Mouse (Mus musculus) forebrain, embryonic 13.5 days (tissue): ENCODE measurements around the gene Ssna1. TPM values are rescaled to one million over a fixed set of nuclear protein-coding genes. Genes with fewer than 3 reads are reported as not detected.

ENCODE experiments used
- ATAC-seq: fragments of 200-750 bp; cut with Nextera tagmentation; 2 replicates; pipeline ENCODE4 v1.8.0; 2017
- H3K27ac ChIP-seq: fragments of 300-500 bp; sonication (generic); 2 replicates; pipeline ENCODE4 v1.5.1; 2015; ENCODE audit warnings: inconsistent platforms, mild to moderate bottlenecking, moderate library complexity
- H3K27me3 ChIP-seq: fragments of 300-500 bp; sonication (generic); 2 replicates; pipeline ENCODE4 v1.6.1; 2015; ENCODE audit warnings: mild to moderate bottlenecking, inconsistent platforms
- H3K36me3 ChIP-seq: fragments of 300-500 bp; sonication (generic); 2 replicates; pipeline ENCODE4 v1.6.1; 2015; ENCODE audit warnings: mild to moderate bottlenecking, inconsistent platforms; ENCODE audit not compliant: poor library complexity, severe bottlenecking
- H3K4me1 ChIP-seq: fragments of 300-500 bp; sonication (generic); 2 replicates; pipeline ENCODE4 v1.6.1; 2015; ENCODE audit warnings: inconsistent platforms
- H3K4me2 ChIP-seq: fragments of 300-500 bp; sonication (generic); 2 replicates; pipeline ENCODE4 v1.6.1; 2015; ENCODE audit warnings: inconsistent platforms, mild to moderate bottlenecking, moderate library complexity
- H3K4me3 ChIP-seq: fragments of 300-500 bp; sonication (generic); 2 replicates; pipeline ENCODE4 v1.5.1; 2015; ENCODE audit warnings: mild to moderate bottlenecking, inconsistent platforms
- H3K9ac ChIP-seq: fragments of 300-500 bp; sonication (generic); 2 replicates; pipeline ENCODE4 v1.6.1; 2015; ENCODE audit warnings: mild to moderate bottlenecking, inconsistent platforms
- H3K9me3 ChIP-seq: fragments of 300-500 bp; sonication (generic); replicated peaks from 2 replicates; pipeline ENCODE4 v1.6.1; 2016; ENCODE audit warnings: inconsistent platforms
- WGBS: fragments of 180-500 bp; shearing (Covaris S2); methylation state at CpG from one replicate; pipeline ENCODE4 v1.1.7; 2015; 5-methylcytosine and 5-hydroxymethylcytosine counted together
- polyA plus RNA-seq: library from polyadenylated mRNA; unstranded; fragments of >200 nt; fragmentation: Nextera tagmentation; extraction: Ambion mirVana; gene quantifications from 2 replicates; pipeline ENCODE4 v1.2.1, GENCODE M21; 2015

Ssna1 gene
- polyA plus RNA-seq, 1 experiment from 2014 or later, result 245 TPM

DNA sequence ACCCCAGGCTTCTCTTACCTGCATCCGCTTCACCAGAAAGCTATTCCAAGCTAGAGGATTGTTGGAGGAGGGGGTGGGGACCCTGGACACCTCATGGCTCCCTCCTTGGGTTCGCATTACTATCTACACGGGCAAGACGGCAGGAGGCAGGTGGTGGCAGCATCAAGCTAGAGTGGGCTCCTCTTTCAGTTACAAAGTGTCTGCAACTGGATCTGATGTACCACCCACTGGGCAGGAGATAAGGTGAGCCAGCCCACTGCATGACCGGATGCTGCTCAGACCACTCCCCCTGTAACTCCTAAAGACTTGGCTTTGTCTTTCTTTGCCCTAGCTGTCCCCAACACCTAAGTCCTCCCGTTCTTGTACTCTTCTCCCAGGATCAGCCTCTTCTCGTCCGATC is 35.6 kb downstream of the Ssna1 start, which contains the start of gene Rnf224:
Rnf224 (minus strand) TSS at position 174 of the 400 bp plus-strand sequence.
- ATAC-seq, result no peak
- no peak within 1 kb of the TSS for H3K4me3 ChIP-seq
- H3K9me3 ChIP-seq, result no peaks in the 10 kb centered on the region
- H3K36me3 ChIP-seq, result no peaks in the 10 kb centered on the region
- no peak within 1 kb of the TSS for H3K27ac ChIP-seq
- WGBS, result 37% methylated on average over 8 of the region's 8 CpGs
- H3K4me2 ChIP-seq, result no peak within 1 kb of the TSS
- peaks cover 14% of the 10 kb centered on the region for H3K4me1 ChIP-seq
- H3K27me3 ChIP-seq, result peaks cover 24% of the 10 kb centered on the region
- no peak within 1 kb of the TSS for H3K9ac ChIP-seq

DNA sequence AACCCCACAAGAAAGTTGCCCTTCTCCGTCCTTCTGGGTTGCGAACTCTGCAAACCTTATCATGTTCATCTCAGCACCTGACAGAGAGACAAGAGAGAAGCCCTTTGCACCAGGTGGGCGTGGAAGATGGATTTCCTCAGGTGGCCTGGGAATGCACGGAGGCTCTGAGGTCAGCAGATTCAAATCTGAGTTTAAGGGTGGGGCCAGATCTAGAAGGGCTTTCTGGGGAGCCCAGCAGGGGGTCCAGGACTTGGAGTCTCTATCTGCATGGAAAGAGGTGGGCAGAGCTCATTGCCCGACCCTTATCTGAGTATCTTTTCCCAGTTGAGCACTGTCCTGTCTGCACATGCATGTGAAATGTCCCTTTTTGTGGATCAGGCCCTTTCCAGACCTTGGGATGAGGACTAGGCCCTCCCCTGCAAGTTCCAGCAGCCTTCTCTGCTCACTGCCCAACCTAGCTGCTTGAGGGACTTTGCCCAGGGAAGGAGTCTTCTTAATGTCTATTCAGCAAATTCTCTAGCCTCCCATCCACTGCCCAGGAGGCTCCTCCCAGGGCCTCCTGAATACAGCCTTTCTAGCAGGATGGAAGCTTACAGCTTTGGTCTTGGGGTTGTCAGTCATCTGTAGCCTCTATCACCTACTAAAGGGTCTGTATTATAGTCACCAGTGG is 37.6 kb downstream of the Ssna1 start:
- Histone ChIP-seq H3K4me3 (no peak overlapping the region), H3K9ac (no peak overlapping the region), H3K36me3 (no peaks in the 10 kb centered on the region), H3K4me1 (no peaks in the 10 kb centered on the region), H3K9me3 (no peaks in the 10 kb centered on the region), H3K27me3 (peaks cover 33% of the 10 kb centered on the region), H3K27ac (no peak overlapping the region), H3K4me2 (no peak overlapping the region)
- WGBS, result 78% methylated on average over 5 of the region's 5 CpGs
- ATAC-seq, result no peak

DNA sequence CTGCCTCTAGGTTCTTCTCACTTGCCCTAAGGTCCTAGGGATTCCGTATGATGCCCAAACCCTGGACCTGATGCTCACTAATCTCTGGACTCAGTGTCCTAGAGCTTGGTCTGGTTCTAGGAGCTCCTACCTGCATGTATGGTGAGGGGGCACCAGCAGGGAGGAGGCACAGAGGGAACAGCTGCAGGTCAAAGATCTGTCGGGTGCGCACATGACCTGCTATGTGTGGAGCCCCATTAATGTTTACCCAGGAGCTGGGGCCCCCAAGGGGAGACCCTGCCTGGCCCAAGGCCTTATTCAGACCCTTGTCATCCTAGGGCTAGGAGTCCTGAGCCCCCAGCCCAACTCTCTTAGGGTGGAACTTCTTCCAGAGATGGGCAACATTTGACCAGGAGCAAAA is 38.2 kb downstream of the Ssna1 start, which contains the start of gene Slc34a3:
Slc34a3 (minus strand) TSS at position 315 of the 400 bp plus-strand sequence.
- Histone ChIP-seq H3K9ac (no peak within 1 kb of the TSS), H3K27me3 (peaks cover 36% of the 10 kb centered on the region), H3K36me3 (no peaks in the 10 kb centered on the region), H3K4me2 (no peak within 1 kb of the TSS), H3K4me3 (no peak within 1 kb of the TSS), H3K27ac (no peak within 1 kb of the TSS), H3K4me1 (no peaks in the 10 kb centered on the region), H3K9me3 (no peaks in the 10 kb centered on the region)
- WGBS, result 88% methylated on average over 3 of the region's 3 CpGs
- no peak for ATAC-seq

DNA sequence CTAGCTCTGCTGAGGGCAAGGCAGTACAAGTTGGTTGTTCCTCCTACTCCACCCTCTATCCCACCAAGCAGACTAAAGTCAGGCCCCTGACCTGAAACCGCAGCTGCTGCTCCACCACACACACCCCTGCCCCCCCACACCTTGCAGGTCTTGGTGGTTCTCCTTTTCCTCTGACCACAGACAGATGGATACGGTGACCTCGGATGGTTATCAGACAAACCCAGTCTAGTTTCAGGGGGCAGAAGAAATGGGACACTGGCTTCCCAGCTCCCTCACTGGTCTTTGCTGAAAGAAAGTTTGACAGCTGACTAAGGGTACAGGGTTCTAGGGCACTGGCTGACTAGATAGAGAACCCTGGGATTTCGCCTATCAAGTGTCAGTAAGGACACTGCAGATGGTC is 38.8 kb downstream of the Ssna1 start:
- Histone ChIP-seq H3K9ac (no peak overlapping the region), H3K27ac (no peak overlapping the region), H3K9me3 (no peaks in the 10 kb centered on the region), H3K4me2 (no peak overlapping the region), H3K4me3 (no peak overlapping the region), H3K36me3 (no peaks in the 10 kb centered on the region), H3K27me3 (peaks cover 32% of the 10 kb centered on the region), H3K4me1 (0 out of 2 replicates have a peak, but pooled peaks cover 6% of the 10 kb centered on the region)
- no peak for ATAC-seq
- WGBS, result 86% methylated on average over 4 of the region's 4 CpGs

DNA sequence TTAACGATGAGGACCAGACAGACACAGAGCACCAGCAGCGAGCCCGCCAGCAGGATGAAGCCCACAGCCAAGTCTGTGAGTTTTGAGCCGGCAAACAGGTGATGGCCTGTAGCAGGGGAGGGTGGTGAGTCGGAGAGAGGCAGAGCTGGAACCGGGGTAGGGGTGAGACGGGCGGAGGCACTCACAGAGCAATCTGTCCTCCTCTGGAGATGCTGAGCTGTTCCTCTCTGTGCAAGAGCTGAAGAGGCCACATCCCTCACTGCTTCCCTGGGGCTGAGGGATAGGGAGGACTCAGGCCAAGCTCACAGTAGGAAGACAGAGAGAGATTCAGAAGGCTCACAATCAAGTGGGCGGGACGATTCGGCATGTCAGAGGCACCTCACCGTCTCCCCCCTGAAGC is 41.2 kb downstream of the Ssna1 start:
- H3K36me3 ChIP-seq, result no peaks in the 10 kb centered on the region
- ATAC-seq, result no peak
- H3K9me3 ChIP-seq, result no peaks in the 10 kb centered on the region
- H3K9ac ChIP-seq, result no peak overlapping the region
- 0 out of 2 replicates have a peak, but pooled peaks cover 9% of the 10 kb centered on the region for H3K4me1 ChIP-seq
- peaks cover 22% of the 10 kb centered on the region for H3K27me3 ChIP-seq
- no peak overlapping the region for H3K4me2 ChIP-seq
- no peak overlapping the region for H3K4me3 ChIP-seq
- H3K27ac ChIP-seq, result no peak overlapping the region
- 51% methylated on average over 12 of the region's 12 CpGs for WGBS

DNA sequence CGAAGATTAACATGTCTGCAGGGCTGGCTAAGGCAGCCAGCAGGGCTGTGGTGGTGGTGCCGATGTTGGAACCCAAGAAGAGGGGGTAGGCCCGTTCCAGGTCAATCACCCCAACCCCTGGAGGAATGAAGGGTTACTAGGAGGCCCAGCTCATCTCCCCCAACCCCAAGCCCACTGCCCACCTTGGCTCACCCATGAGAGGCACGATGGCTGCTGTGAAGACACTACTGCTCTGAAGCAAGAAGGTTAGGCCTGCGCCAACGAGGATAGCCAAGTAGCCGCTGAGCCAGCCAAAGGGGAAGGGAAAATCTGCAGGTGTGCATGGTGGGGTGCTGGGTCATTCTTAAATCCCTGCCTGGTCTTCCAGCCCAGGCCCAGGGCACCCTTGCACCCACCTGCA is 41.7 kb downstream of the Ssna1 start:
- WGBS, result 93% methylated on average over 7 of the region's 7 CpGs
- H3K27ac ChIP-seq, result no peak overlapping the region
- peaks cover 22% of the 10 kb centered on the region for H3K27me3 ChIP-seq
- H3K36me3 ChIP-seq, result no peaks in the 10 kb centered on the region
- H3K9ac ChIP-seq, result no peak overlapping the region
- H3K4me1 ChIP-seq, result peaks cover 13% of the 10 kb centered on the region
- no peak for ATAC-seq
- no peak overlapping the region for H3K4me2 ChIP-seq
- no peaks in the 10 kb centered on the region for H3K9me3 ChIP-seq
- H3K4me3 ChIP-seq, result no peak overlapping the region

DNA sequence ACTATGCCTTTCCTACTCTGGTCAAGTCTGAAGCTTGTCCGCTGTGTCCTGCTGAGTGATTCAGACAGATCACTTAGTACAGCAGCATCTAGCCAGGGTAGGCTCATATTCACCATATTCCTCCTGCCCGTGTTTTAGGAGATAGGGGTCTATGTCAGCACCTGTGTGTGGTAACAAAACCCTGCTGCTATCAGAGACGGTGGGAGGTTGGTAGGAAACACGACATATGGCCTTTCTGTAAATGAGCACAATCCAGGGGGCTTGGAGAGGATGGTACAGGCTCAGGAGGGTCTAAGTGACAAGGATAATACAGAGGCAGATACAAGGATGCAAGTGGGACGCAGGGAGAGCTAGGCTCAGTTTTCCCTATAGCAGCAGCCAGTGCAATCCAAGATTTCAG is 42.7 kb downstream of the Ssna1 start:
- no peaks in the 10 kb centered on the region for H3K9me3 ChIP-seq
- H3K4me1 ChIP-seq, result peaks cover 17% of the 10 kb centered on the region
- H3K4me2 ChIP-seq, result no peak overlapping the region
- no peak for ATAC-seq
- no peaks in the 10 kb centered on the region for H3K36me3 ChIP-seq
- no peak overlapping the region for H3K27ac ChIP-seq
- H3K27me3 ChIP-seq, result peaks cover 20% of the 10 kb centered on the region
- no peak overlapping the region for H3K9ac ChIP-seq
- WGBS, result 81% methylated on average over 5 of the region's 5 CpGs
- H3K4me3 ChIP-seq, result no peak overlapping the region

DNA sequence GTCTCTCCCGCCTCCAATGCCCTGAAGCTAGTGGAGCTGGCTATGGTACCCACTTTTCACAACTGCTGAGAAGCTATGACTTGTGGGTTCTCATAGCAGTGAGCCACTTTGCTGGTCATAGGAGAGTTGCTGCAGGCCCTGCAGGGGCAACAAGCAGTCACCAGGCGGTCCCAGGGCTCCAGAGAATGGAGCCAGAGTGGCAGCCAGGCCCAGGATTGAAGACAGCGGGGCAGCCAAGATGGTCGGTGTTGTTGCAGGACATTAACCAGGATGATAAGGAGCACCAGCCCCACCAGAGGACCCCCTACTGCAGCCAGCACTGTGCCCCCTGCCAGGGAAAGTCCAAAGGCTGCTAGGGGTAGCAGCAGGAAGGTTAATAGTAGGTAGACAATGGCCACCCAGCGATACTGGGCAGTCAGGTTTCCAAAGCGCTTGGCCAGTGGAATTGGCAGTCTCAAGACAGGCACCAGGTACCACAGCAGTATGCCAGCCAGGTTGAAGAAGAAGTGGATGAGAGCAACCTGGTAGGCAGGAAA is 43.2 kb downstream of the Ssna1 start:
- no peak overlapping the region for H3K4me3 ChIP-seq
- WGBS, result 69% methylated on average over 6 of the region's 6 CpGs
- no peak overlapping the region for H3K27ac ChIP-seq
- H3K9me3 ChIP-seq, result no peaks in the 10 kb centered on the region
- no peaks in the 10 kb centered on the region for H3K36me3 ChIP-seq
- H3K27me3 ChIP-seq, result peaks cover 18% of the 10 kb centered on the region; the same call in 1 of the 2 replicates
- peak overlapping the region; percentile 52; the same call in 1 of the 2 replicates for H3K9ac ChIP-seq
- no peak for ATAC-seq
- peak overlapping the region; percentile 46; the same call in 1 of the 2 replicates for H3K4me2 ChIP-seq
- peaks cover 17% of the 10 kb centered on the region for H3K4me1 ChIP-seq

DNA sequence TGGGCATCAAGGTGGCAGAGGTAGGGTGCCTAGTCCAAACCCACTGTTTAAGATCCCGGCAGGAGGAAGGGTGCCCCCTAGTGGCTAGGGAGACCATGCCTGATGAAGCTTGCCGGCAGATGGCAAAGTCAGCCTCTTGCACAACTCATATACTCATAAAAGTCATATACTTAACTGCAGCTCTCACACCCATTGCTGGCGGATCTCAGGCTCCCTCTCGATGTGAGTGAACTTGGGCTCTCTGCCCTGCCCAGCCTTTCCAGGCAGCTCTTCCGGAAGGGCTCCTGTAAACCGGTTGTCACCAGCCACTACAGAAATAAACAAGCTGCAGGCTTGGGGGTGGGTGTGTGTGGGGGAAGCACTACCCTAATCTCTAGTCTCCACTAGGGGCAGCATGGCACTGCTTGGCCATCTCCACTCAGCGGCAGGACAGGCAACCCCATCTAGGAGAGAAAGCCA is 43.8 kb downstream of the Ssna1 start:
- H3K4me1 ChIP-seq, result peaks cover 22% of the 10 kb centered on the region
- peak overlapping the region; percentile 46 for H3K4me2 ChIP-seq
- 1% methylated on average over 7 of the region's 7 CpGs for WGBS
- H3K4me3 ChIP-seq, result 0 out of 2 replicates have a peak overlapping the region, but pooled peaks have one; percentile 15
- H3K36me3 ChIP-seq, result no peaks in the 10 kb centered on the region
- H3K27ac ChIP-seq, result peak overlapping the region; percentile 52
- peaks cover 18% of the 10 kb centered on the region; the same call in 1 of the 2 replicates for H3K27me3 ChIP-seq
- peak overlapping the region; percentile 52; the same call in 1 of the 2 replicates for H3K9ac ChIP-seq
- H3K9me3 ChIP-seq, result no peaks in the 10 kb centered on the region
- no peak; the same call in 1 of the 2 replicates for ATAC-seq

DNA sequence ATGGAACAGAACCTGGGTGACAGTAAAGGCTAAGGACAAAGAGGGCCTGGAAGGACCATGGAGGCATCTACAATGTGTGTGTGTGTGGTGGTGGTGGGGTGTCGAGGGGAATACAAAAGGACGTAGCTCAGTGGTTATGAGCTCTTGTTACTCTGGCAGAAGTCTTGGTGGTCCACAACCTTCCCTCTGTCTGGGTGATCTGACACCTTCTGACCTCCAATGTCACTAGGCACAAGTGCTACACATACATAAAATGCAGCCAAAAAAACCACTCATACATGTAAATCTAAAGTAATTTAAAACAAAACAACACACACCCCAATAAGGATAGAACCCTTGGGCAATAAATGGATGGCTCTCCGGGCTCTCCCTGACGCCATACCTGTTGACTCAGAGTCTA is 44.8 kb downstream of the Ssna1 start:
- WGBS, result 89% methylated on average over 4 of the region's 4 CpGs
- Histone ChIP-seq H3K9me3 (no peaks in the 10 kb centered on the region), H3K9ac (no peak overlapping the region), H3K4me2 (no peak overlapping the region), H3K27me3 (peaks cover 18% of the 10 kb centered on the region; the same call in 1 of the 2 replicates), H3K27ac (no peak overlapping the region), H3K36me3 (0 out of 2 replicates have a peak, but pooled peaks cover 3% of the 10 kb centered on the region), H3K4me3 (no peak overlapping the region), H3K4me1 (peaks cover 29% of the 10 kb centered on the region)
- ATAC-seq, result no peak

DNA sequence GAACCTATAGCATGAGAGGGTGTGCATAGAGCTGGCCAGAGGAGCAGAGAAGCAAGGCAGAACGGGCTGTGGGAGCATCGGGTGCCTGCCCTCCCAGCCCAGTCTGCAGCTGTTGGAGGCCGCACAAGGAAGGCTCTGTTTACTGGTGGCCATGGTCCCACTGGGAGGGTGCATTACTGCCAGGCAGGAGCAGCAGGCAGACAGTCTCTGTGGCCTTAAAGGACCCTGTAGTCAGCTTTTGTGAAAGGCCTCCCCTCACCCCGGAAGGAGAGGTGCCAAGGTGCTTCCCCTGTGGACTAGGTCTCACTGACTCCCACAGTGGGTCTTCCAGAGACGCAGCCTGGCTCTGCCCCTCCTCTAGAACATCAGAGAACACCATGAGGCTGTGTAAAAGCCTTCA is 45.4 kb downstream of the Ssna1 start:
- H3K9ac ChIP-seq, result no peak overlapping the region
- H3K27me3 ChIP-seq, result peaks cover 18% of the 10 kb centered on the region; the same call in 1 of the 2 replicates
- H3K4me2 ChIP-seq, result no peak overlapping the region
- H3K4me1 ChIP-seq, result peaks cover 31% of the 10 kb centered on the region
- no peak for ATAC-seq
- no peaks in the 10 kb centered on the region for H3K9me3 ChIP-seq
- no peak overlapping the region for H3K27ac ChIP-seq
- peaks cover 5% of the 10 kb centered on the region for H3K36me3 ChIP-seq
- no peak overlapping the region for H3K4me3 ChIP-seq
- 87% methylated on average over 5 of the region's 5 CpGs for WGBS

DNA sequence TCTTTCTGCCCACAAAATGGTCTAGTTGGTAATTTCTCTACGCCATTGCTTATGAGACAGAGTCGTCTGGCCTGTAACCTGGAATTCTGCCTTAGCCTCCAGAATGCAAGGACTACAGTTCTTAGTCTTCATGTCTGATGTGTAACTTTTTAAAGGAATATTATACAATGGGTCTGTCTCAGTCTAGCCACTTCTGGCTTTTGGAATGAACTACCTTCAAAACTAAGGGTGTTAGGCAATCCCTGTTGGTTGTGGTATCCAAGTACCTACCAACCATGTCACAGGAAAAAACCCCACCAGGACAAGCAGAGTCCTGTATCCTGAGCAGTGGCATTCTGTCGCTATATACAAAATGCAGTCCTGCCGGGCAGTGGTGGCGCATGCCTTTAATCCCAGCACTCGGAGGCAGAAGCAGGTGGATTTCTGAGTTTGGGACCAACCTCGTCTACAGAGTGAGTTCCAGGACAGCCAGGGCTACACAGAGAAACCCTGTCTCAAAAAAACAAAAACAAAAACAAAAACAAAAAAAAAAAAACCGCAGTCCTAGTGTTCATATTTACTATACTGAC is 46.3 kb downstream of the Ssna1 start:
- H3K4me3 ChIP-seq, result peak overlapping the region; percentile 52; the same call in 1 of the 2 replicates
- WGBS, result 76% methylated on average over 8 of the region's 8 CpGs
- peak overlapping the region; percentile 70; the same call in 1 of the 2 replicates for H3K9ac ChIP-seq

More for the DNA sequence above, 46.3 kb downstream of the Ssna1 start:
- H3K9me3 ChIP-seq, result no peaks in the 10 kb centered on the region
- H3K27me3 ChIP-seq, result 0 out of 2 replicates have a peak, but pooled peaks cover 10% of the 10 kb centered on the region
- H3K4me2 ChIP-seq, result peak overlapping the region; percentile 47
- no peak for ATAC-seq
- peaks cover 32% of the 10 kb centered on the region for H3K4me1 ChIP-seq
- H3K27ac ChIP-seq, result peak overlapping the region; percentile 98
- H3K36me3 ChIP-seq, result peaks cover 13% of the 10 kb centered on the region
